9 mouse cellular contexts compared by ENCODE assay signal in the genomic region with DNA sequence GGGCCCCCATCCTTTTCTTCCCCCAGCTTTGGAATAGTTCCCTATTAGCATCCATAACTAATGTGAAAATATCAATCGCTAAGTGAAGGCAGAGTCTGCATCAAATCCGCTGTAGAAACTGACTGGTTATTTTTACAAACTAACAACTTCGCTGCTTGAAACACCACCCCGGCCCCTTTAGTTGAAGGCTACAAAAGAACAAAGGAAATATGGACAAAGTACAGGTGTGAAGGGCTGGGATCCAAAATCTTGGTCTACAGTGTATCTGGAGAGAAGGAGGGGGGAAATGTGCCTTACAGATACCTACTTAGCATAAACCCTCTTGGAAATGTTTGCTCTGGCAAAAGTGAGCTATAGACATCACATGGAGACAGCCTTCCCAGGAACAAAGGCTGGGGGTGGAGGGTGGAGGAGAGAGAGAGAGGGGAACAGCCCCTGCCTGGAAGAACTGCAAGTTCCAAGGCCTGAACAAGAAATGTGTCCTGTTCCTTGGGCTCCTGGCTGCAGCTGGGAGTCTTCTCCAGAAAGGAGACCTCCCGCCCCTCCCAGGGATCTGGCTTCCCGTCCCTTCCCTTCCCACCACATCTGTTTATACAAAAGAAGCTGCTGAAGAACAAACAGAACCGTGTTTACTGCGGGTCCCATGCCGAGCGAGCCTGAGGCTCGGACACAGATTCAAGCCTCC. TPM values are rescaled to one million over a fixed set of nuclear protein-coding genes. Genes with fewer than 3 reads are reported as not detected.
A peak's percentile ranks its signal among the peaks of the same experiment; 100 is the strongest.
DNase-seq lines count a peak whose midpoint lies in the region; ATAC-seq lines count a peak whose summit lies in the region.
"Had no signal": no experiment of that assay in that cellular context is flagged by ENCODE, and none has a peak within 500 bp of the region (broad histone marks: within the 10 kb centered on the region; RNA-seq: fewer than 3 reads in every experiment).

No protein-coding gene starts in this region.

- no peaks in the 10 kb centered on the region for H3K27me3 ChIP-seq in forebrain, embryonic 16.5 days (replicated peaks; ENCODE audit: control insufficient read depth, insufficient read depth, low read length)
- H3K27me3 ChIP-seq in limb, embryonic 12.5 days = peaks cover 23% of the 10 kb centered on the region; the same call in 1 of the 2 replicates
- H3K27me3 ChIP-seq in neural tube, embryonic 13.5 days = peaks cover 2% of the 10 kb centered on the region; the same call in 1 of the 2 replicates

- intact Hi-C loops in left cerebral cortex, postnatal 14 days (cut with DNase I) = loop anchor here (5.0 to 10.0 kb wide), 3 partner anchors 136 to 444 kb away; no protein-coding TSS in a partner anchor

- no peaks in the 10 kb centered on the region for H3K36me3 ChIP-seq in forebrain, embryonic 16.5 days (ENCODE audit: control insufficient read depth, insufficient read depth)
- no peaks in the 10 kb centered on the region for H3K36me3 ChIP-seq in limb, embryonic 12.5 days
- H3K36me3 ChIP-seq in neural tube, embryonic 13.5 days = no peaks in the 10 kb centered on the region
- H3K36me3 ChIP-seq: liver, embryonic 15.5 days had no signal

- peak overlapping the region; percentile 97; the same call in 1 of the 2 replicates for H3K9ac ChIP-seq in forebrain, embryonic 16.5 days (replicated peaks; ENCODE audit: low read depth, low read length)
- peak overlapping the region; percentile 31; the same call in 1 of the 2 replicates for H3K9ac ChIP-seq in limb, embryonic 12.5 days (replicated peaks)
- H3K9ac ChIP-seq in neural tube, embryonic 13.5 days = 0 out of 2 replicates have a peak overlapping the region, but pooled peaks have one; percentile 97
- H3K9ac ChIP-seq: liver, embryonic 15.5 days had no signal

- 25% methylated on average over 11 of the region's 11 CpGs for WGBS in forebrain, embryonic 16.5 days
- 22% methylated on average over 11 of the region's 11 CpGs for WGBS in limb, embryonic 12.5 days
- 23% methylated on average over 11 of the region's 11 CpGs for WGBS in neural tube, embryonic 13.5 days

- H3K27ac ChIP-seq in forebrain, embryonic 16.5 days (ENCODE audit: low read length) = peak overlapping the region; percentile 93
- peak overlapping the region; percentile 100 for H3K27ac ChIP-seq in limb, embryonic 12.5 days
- peak overlapping the region; percentile 98 for H3K27ac ChIP-seq in neural tube, embryonic 13.5 days (replicated peaks)
- H3K27ac ChIP-seq: liver, embryonic 15.5 days had no signal

- peaks cover 55% of the 10 kb centered on the region for H3K4me1 ChIP-seq in forebrain, embryonic 16.5 days (replicated peaks; ENCODE audit: control insufficient read depth, insufficient read depth, low read length)
- H3K4me1 ChIP-seq in limb, embryonic 12.5 days (replicated peaks) = peaks cover 68% of the 10 kb centered on the region
- H3K4me1 ChIP-seq in neural tube, embryonic 13.5 days (replicated peaks) = peaks cover 61% of the 10 kb centered on the region

- no peak for ATAC-seq in forebrain, embryonic 16.5 days
- no peak for ATAC-seq in limb, embryonic 12.5 days (ENCODE audit: insufficient number of reproducible peaks, insufficient read depth, low FRiP score, low TSS enrichment, low read depth)
- ATAC-seq in neural tube, embryonic 13.5 days (ENCODE audit: low read depth) = no peak
- ATAC-seq in granulocyte monocyte progenitor cell, adult 5-6 weeks (replicated peaks; ENCODE audit: poor library complexity, severe bottlenecking) = no peak

- DNase-seq in left cerebral cortex, postnatal 14 days (ENCODE audit: low spot score in 2 of 2) = peak; percentile 22 to 30
- no peak for DNase-seq in left cerebral cortex, adult 8-10 months (ENCODE audit: low spot score in 2 of 2)
- DNase-seq in cerebellum, postnatal 25 days = no peak
- no peak for DNase-seq in MN1 (ENCODE audit: low spot score)

- no peaks in the 10 kb centered on the region for H3K9me3 ChIP-seq in forebrain, embryonic 16.5 days (ENCODE audit: control insufficient read depth, low read length)
- H3K9me3 ChIP-seq in limb, embryonic 12.5 days = no peaks in the 10 kb centered on the region
- no peaks in the 10 kb centered on the region for H3K9me3 ChIP-seq in neural tube, embryonic 13.5 days
- H3K9me3 ChIP-seq: liver, embryonic 15.5 days had no signal

- no peak overlapping the region for H3K4me3 ChIP-seq in forebrain, embryonic 16.5 days (replicated peaks; ENCODE audit: low read length)
- H3K4me3 ChIP-seq in limb, embryonic 12.5 days (replicated peaks) = peak overlapping the region; percentile 93; the same call in 1 of the 2 replicates
- no peak overlapping the region for H3K4me3 ChIP-seq in neural tube, embryonic 13.5 days
- H3K4me3 ChIP-seq: liver, embryonic 15.5 days had no signal

- 0 out of 2 replicates have a peak overlapping the region, but pooled peaks have one; percentile 11 for H3K4me2 ChIP-seq in forebrain, embryonic 16.5 days (ENCODE audit: low read length)
- H3K4me2 ChIP-seq in limb, embryonic 12.5 days = peak overlapping the region; percentile 77
- no peak overlapping the region; the same call in 1 of the 2 replicates for H3K4me2 ChIP-seq in neural tube, embryonic 13.5 days
- H3K4me2 ChIP-seq: liver, embryonic 15.5 days had no signal

RNA-seq across cellular contexts. Expression of a gene that starts 35.7 kb away (rescaled TPM):
- 10 to 100 TPM; 82.9 to 86.5 TPM for total RNA-seq in left cerebral cortex, postnatal 14 days (2021)
- 100 to 1,000 TPM in 3 of 4 experiments, 10 to 100 TPM in 1; 96.9 to 118 (median 107) TPM for total RNA-seq in left cerebral cortex, adult 8-10 months (2022)
- polyA plus RNA-seq in forebrain, embryonic 16.5 days (2015; fragmentation: Nextera tagmentation; extraction: Ambion mirVana) = 16.9 and 22.4 TPM in 2 replicates
- 39.9 and 48.5 TPM in 2 replicates for polyA plus RNA-seq in limb, embryonic 12.5 days (2016; fragmentation: Nextera tagmentation; extraction: Ambion mirVana)
- polyA plus RNA-seq in neural tube, embryonic 13.5 days (2015; fragmentation: Nextera tagmentation; extraction: Ambion mirVana) = 32.1 and 32.3 TPM in 2 replicates
- total RNA-seq in granulocyte monocyte progenitor cell, adult 5-6 weeks (2014; fragmentation: Nextera tagmentation) = 31.5 and 36.5 TPM in 2 replicates
- 11.3 and 19.1 TPM in 2 replicates for total RNA-seq in granulocyte monocyte progenitor cell, adult 5-6 weeks (2017)

Comparison
In these comparisons a context has a peak if more than half of its experiments do, and no peak if none do; other contexts are left out.
1. DNase-seq: peak in left cerebral cortex, postnatal 14 days (2 of 2); none in left cerebral cortex, adult 8-10 months (0 of 2), cerebellum, postnatal 25 days (0 of 2) and MN1 (single experiment).
2. H3K9ac ChIP-seq: peak in every context shown above with its lines; median percentile 97 in forebrain, embryonic 16.5 days; 97 in neural tube, embryonic 13.5 days; 31 in limb, embryonic 12.5 days.
3. Peak in every context shown above with its lines, with median percentiles within 50 percentile points of each other: H3K27ac ChIP-seq.